Mouse (Mus musculus) CD4-positive, CD25-positive, alpha-beta regulatory T cell, adult 4 months (primary cell): ENCODE data around the gene Slc10a1. TPM values are rescaled to one million over a fixed set of nuclear protein-coding genes. Genes with fewer than 3 reads are reported as not detected.

ENCODE experiments used
- ATAC-seq: one replicate; pipeline ENCODE4 v1.8.0; 2017
- polyA plus RNA-seq, 2 experiments: library from polyadenylated mRNA; unstranded; fragments of 100-300 nt; shearing (Covaris generic); gene quantifications; one replicate each; pipeline ENCODE4 v1.2.1; 2017

The Slc10a1 gene
- 1 to 10 TPM; 1.2 TPM for polyA plus RNA-seq

- no peak for ATAC-seq
These were observed at the start of gene Slc10a1 for GRCm38 (mm10) chr12:80968605-80969004. TSS of gene Slc10a1 (minus strand) at chr12:80968705.

- ATAC-seq, result no peak
These were observed 49.1 kb upstream of the Slc10a1 start for GRCm38 (mm10) chr12:81017624-81018023.

- ATAC-seq, result no peak
These were observed 45.0 kb upstream of the Slc10a1 start for GRCm38 (mm10) chr12:81013496-81013895.

GRCm38 (mm10) chr12:81011994-81012393 is 43.5 kb upstream of the Slc10a1 start:
- ATAC-seq, result no peak

- no peak for ATAC-seq
These were observed 41.3 kb upstream of the Slc10a1 start for GRCm38 (mm10) chr12:81009813-81010212.

- no peak for ATAC-seq
These were observed 34.5 kb upstream of the Slc10a1 start for GRCm38 (mm10) chr12:81002841-81003635.

GRCm38 (mm10) chr12:81000924-81001323 is 32.4 kb upstream of the Slc10a1 start:
- no peak for ATAC-seq

GRCm38 (mm10) chr12:80998528-80999221 is 30.2 kb upstream of the Slc10a1 start:
- no peak for ATAC-seq

GRCm38 (mm10) chr12:80997652-80998051 is 29.1 kb upstream of the Slc10a1 start:
- no peak for ATAC-seq

- no peak for ATAC-seq
These were observed 26.8 kb upstream of the Slc10a1 start for GRCm38 (mm10) chr12:80995326-80995725.

GRCm38 (mm10) chr12:80993773-80994172 is 25.3 kb upstream of the Slc10a1 start:
- no peak for ATAC-seq

- ATAC-seq, result no peak
These were observed 24.1 kb upstream of the Slc10a1 start for GRCm38 (mm10) chr12:80992540-80993122.

GRCm38 (mm10) chr12:80991806-80992205 is 23.3 kb upstream of the Slc10a1 start:
- ATAC-seq, result no peak

- no peak for ATAC-seq
These were observed 22.5 kb upstream of the Slc10a1 start for GRCm38 (mm10) chr12:80990901-80991445.

- no peak for ATAC-seq
These were observed 19.8 kb upstream of the Slc10a1 start for GRCm38 (mm10) chr12:80988286-80988685.

- ATAC-seq, result no peak
These were observed 18.1 kb upstream of the Slc10a1 start for GRCm38 (mm10) chr12:80986628-80987027.

- no peak for ATAC-seq
These were observed 15.2 kb upstream of the Slc10a1 start for GRCm38 (mm10) chr12:80983695-80984094.

GRCm38 (mm10) chr12:80982326-80982725 is 13.8 kb upstream of the Slc10a1 start:
- ATAC-seq, result no peak

- no peak for ATAC-seq
These were observed 7.6 kb upstream of the Slc10a1 start for GRCm38 (mm10) chr12:80975939-80976671.

GRCm38 (mm10) chr12:80971756-80972155 is 3.3 kb upstream of the Slc10a1 start:
- no peak for ATAC-seq

GRCm38 (mm10) chr12:80970181-80970705 is 1.7 kb upstream of the Slc10a1 start:
- no peak for ATAC-seq

GRCm38 (mm10) chr12:80967918-80968317 is 587 bp downstream of the Slc10a1 start:
- ATAC-seq, result no peak
